Mouse (Mus musculus): Measurements from ENCODE around the gene Anxa3.

GRCm38 (mm10) chr5:96849232-96849631 lies 56.1 kb downstream of the Anxa3 start:
- TF ChIP-seq POLR2A (IDR thresholded peaks at IDR 0.05; ENCODE audit: low read depth, low read length) = no peak
- TF ChIP-seq CTCF (IDR thresholded peaks at IDR 0.05; ENCODE audit: extremely low read depth, insufficient read depth, insufficient read length, insufficient replicate concordance) = no peak
